Mouse (Mus musculus) left cerebral cortex, postnatal 14 days (tissue): ENCODE results near the gene Kcnh1. TPM values are rescaled to one million over a fixed set of nuclear protein-coding genes. Genes with fewer than 3 reads are reported as not detected.

Source experiments
- DNase-seq, 2 experiments: peaks; one replicate each; pipeline ENCODE4 v3.0.0; 2021 to 2022; ENCODE audit warnings: low spot score in 2 of 2, mixed read lengths in 1 of 2
- intact Hi-C: fragments of 180-260 bp; cut with DNase I; formaldehyde crosslinking; loops from one replicate; pipeline ENCODE4 v1.15.1; 2025
- total RNA-seq, 2 experiments: library from RNA; stranded (reverse); gene quantifications; 2 replicates each; pipeline ENCODE4 v1.2.3; 2021

Gene Kcnh1
- total RNA-seq, 2 experiments from 2014 or later = 55.6 to 67.5 TPM

- DNase-seq = no peak
- intact Hi-C loops = no loop called here
These were observed 289.7 kb downstream of the Kcnh1 start for GRCm38 (mm10) chr1:192480072-192480784.

- intact Hi-C loops = no loop called here
- DNase-seq = no peak
These were observed 290.9 kb downstream of the Kcnh1 start for GRCm38 (mm10) chr1:192481446-192481845.

GRCm38 (mm10) chr1:192485030-192485429 is 294.5 kb downstream of the Kcnh1 start:
- DNase-seq = peak in 1 of 2 experiments; percentile 25
- intact Hi-C loops = no loop called here

DNA sequence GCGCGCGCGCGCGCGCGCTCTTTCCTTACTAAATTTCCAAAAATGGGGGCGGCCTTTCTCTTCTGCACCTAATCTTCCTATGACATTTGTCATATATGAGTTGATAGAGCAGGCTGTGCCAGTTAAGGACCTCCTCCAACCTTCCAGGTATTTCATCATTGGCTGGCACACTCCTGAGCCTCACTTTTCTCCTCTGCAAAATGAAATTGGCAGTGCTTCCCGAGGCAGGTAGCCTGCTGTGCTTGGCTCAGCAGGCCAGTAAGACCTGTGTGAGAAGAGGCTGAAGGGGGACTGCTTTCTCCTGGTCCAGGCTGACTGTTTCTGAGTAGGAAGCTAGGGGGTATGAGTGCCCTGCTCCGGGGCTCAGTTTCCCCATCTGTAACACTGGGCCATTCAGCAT is 297.0 kb downstream of the Kcnh1 start:
- intact Hi-C loops = no loop called here
- no peak for DNase-seq

DNA sequence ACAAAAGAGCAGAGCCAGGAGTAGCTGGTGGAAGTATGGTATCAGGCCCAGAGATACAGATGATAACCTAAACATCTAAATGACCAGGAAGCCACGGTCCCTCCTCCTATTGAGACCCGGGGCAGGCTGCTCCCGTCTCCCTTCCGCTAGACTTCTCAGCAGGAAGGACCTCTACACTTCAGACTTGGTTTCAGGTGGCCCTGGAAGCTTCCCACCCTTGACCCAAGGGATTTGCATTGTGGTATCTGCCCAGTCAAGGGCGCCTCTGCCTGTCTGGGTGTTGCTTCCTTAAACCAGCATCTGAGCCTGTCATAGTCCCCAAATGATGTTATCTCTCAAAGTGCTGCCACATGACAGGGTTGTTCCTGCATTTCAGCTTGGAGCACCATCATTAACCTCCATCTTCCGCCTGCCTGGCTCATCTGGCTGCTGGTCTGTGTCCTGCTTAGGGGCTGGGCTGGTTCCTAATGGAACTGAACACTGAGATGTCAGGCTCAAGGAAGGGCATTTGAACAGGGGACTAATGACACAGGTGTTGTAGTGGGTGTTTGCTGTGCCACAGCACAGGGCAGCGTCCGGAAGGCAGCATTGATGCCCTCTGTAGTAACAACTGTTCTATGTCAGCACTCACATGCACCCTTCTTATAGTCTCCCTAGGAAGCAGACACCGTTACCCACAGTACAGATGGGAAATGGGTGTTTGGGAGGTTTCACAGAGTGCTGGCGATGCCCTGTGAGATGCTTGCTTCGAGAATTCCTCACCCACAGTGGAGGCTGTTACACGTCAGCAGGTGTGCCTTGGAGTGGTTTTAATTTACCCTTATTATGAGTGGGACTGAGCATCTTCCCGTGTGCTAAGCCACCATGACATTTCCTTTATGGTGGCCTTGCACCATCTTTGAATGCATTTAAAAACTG is 299.6 kb downstream of the Kcnh1 start:
- intact Hi-C loops = no loop called here
- no peak for DNase-seq

GRCm38 (mm10) chr1:192497505-192497904 is 306.9 kb downstream of the Kcnh1 start:
- DNase-seq = no peak
- intact Hi-C loops = no loop called here

DNA sequence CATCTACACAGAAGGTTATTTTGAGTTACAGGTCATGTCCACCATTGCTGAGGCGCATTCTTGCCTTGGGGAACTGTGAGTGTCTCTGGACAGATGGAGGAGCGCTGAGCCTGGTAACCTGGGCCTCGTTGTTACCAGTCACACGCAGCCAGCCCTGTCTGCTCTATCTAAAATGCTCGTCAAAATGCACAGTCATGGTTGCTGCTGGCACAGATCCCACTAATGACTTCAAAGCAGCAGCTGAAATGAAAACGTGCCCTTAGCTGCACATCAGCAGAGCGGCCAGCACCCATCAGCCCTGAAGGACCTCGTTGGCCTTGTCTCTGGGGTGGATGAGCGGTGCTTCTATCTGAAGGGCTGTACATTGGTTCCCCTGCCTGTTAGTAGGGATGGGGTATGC is 311.4 kb downstream of the Kcnh1 start:
- DNase-seq = peak; percentile 30 to 41
- intact Hi-C loops = no loop called here

DNA sequence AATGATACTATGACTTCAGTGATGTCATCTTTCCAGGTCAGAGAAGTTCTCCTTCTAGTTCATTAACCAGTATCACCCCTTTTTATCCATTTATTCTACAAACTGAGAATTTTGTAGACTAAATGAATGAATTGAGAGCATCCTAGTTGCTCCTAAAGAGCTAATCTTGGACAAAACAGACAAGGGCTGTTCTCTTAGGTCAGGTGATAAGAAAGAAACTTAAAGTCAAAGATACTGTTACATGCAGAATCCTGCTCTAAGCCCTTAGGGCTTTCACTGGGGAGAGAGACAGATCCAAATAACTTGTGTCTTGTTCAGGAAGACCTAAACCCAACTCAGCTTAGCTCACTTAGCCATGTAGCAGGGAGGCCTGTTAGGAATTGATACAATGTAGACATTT is 312.3 kb downstream of the Kcnh1 start:
- no peak for DNase-seq
- intact Hi-C loops = no loop called here

DNA sequence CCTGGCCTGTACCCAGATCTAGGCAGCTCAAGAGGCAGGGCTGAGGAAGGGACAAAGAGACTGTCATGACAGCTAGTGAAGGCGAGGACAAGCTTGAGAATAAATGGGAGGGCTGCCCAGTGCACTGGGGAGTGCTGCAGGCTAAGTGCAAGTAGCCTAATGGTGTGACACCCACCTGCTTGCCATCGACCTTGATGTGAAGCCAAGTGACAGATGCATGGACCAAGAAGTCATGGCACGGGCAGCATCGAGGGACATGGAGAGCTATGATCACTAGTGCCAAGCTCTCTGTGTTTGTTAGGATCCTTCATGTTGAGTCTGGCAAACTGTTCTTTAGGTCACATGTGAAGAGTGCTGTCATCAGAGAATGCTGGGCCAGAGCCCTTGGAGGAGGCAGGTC is 313.1 kb downstream of the Kcnh1 start:
- DNase-seq = no peak
- intact Hi-C loops = no loop called here

DNA sequence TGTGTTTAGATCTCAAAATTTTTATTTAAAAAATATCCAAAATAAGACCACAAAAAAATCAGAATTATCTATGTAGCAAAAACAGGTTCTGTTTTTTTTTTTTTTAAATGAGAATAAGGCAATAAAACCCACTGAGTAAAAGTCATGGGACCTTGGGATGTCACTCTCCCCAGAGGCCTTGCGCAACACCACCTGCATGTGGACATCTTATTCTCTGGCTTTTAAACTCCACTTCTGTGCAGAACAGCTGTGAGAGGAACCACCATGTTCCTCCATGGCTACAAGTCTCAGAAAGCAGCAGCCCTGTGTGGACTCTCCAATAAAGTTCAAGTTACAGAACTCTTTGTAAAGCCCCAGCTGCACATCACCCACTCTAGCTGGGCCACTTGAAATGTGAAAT is 322.2 kb downstream of the Kcnh1 start:
- DNase-seq = no peak
- intact Hi-C loops = no loop called here

- intact Hi-C loops = no loop called here
- no peak for DNase-seq
These were observed 324.8 kb downstream of the Kcnh1 start for GRCm38 (mm10) chr1:192515373-192515772.

- intact Hi-C loops = no loop called here
- no peak for DNase-seq
These were observed 329.1 kb downstream of the Kcnh1 start for GRCm38 (mm10) chr1:192519713-192520112.

GRCm38 (mm10) chr1:192520836-192521435 is 330.4 kb downstream of the Kcnh1 start:
- intact Hi-C loops = no loop called here
- no peak for DNase-seq

GRCm38 (mm10) chr1:192522376-192523178 is 332.0 kb downstream of the Kcnh1 start:
- DNase-seq = peak in 1 of 2 experiments; percentile 29
- intact Hi-C loops = no loop called here

DNA sequence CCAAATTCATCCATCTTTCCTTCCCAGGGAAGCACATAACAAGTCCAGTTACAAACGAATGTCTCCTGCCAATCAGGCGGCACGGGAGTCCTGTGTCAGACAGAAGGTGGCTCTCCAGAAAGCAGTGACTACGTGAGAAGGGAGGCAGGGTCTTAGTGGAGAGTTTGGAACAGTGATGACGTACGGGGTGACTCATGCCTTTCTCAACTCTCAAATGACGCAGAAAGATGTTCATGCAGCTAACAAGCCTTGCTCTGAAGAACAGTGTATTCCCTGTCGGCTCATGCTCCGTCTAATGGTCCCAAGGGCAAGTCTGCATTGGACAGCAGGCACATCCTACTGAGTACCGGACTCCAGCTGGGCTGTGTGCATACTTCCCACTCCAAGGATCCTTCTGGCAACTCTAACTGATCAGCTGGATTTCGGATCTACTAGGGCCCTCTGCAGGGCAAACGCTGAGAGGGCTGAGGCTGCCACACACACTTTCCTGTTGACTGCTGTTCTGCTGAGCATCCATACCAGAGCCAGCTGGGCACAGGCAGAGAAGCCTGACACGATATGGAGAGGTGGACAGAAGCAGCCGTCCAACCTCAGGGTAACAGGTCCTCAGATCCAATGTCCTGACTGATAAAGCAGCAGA is 335.3 kb downstream of the Kcnh1 start:
- peak in 1 of 2 experiments; percentile 54 for DNase-seq
- intact Hi-C loops = no loop called here

- intact Hi-C loops = no loop called here
- no peak for DNase-seq
These were observed 341.0 kb downstream of the Kcnh1 start for GRCm38 (mm10) chr1:192531490-192532146.

- intact Hi-C loops = no loop called here
- no peak for DNase-seq
These were observed 341.6 kb downstream of the Kcnh1 start for GRCm38 (mm10) chr1:192532212-192532611.

- no peak for DNase-seq
- intact Hi-C loops = no loop called here
These were observed 342.4 kb downstream of the Kcnh1 start for GRCm38 (mm10) chr1:192533016-192533415.

- no peak for DNase-seq
- intact Hi-C loops = no loop called here
These were observed 345.9 kb downstream of the Kcnh1 start for GRCm38 (mm10) chr1:192536440-192536839.
